Mouse (Mus musculus): ENCODE results near the gene Dnajc13. TPM values are rescaled to one million over a fixed set of nuclear protein-coding genes. Genes with fewer than 3 reads are reported as not detected.
A peak's percentile ranks its signal among the peaks of the same experiment; 100 is the strongest.

Dnajc13 gene
- polyA plus RNA-seq, 1 experiment: 19.4 TPM

- Histone ChIP-seq H3K4me3 (replicated peaks; ENCODE audit: extremely low read depth, low read depth, low read length) (no peak overlapping the region), H3K4me1 (ENCODE audit: control insufficient read depth, insufficient read depth, low read length) (no peaks in the 10 kb centered on the region)
- TF ChIP-seq CTCF (IDR thresholded peaks at IDR 0.05; ENCODE audit: insufficient read depth, low read length) (no peak), POLR2A (IDR thresholded peaks at IDR 0.05; ENCODE audit: borderline replicate concordance, extremely low read depth, low read depth, low read length) (no peak)
- 61% methylated on average over 8 of the region's 8 CpGs for WGBS
- DNase-seq: no peak
Observed at GRCm38 (mm10) chr9:104280725-104281495, 18.2 kb upstream of the Dnajc13 start.

- Histone ChIP-seq H3K4me3 (replicated peaks; ENCODE audit: extremely low read depth, low read depth, low read length) (no peak overlapping the region), H3K4me1 (ENCODE audit: control insufficient read depth, insufficient read depth, low read length) (no peaks in the 10 kb centered on the region)
- WGBS: 20% methylated on average over 18 of the region's 18 CpGs
- TF ChIP-seq CTCF (IDR thresholded peaks at IDR 0.05; ENCODE audit: insufficient read depth, low read length) (peak; percentile 35), POLR2A (IDR thresholded peaks at IDR 0.05; ENCODE audit: borderline replicate concordance, extremely low read depth, low read depth, low read length) (no peak)
- peak; percentile 14 for DNase-seq
Observed at GRCm38 (mm10) chr9:104277528-104278162, 14.9 kb upstream of the Dnajc13 start.

GRCm38 (mm10) chr9:104275084-104275785 lies 12.5 kb upstream of the Dnajc13 start:
- DNase-seq: no peak
- 64% methylated on average over 17 of the region's 17 CpGs for WGBS

GRCm38 (mm10) chr9:104272057-104272456 lies 9.3 kb upstream of the Dnajc13 start:
- no peak overlapping the region for H3K4me3 ChIP-seq (replicated peaks; ENCODE audit: extremely low read depth, low read depth, low read length)
- TF ChIP-seq POLR2A (IDR thresholded peaks at IDR 0.05; ENCODE audit: borderline replicate concordance, extremely low read depth, low read depth, low read length) (no peak), CTCF (IDR thresholded peaks at IDR 0.05; ENCODE audit: insufficient read depth, low read length) (no peak)
- H3K4me1 ChIP-seq (ENCODE audit: control insufficient read depth, insufficient read depth, low read length): no peaks in the 10 kb centered on the region
- no peak for DNase-seq
- 64% methylated on average over 4 of the region's 4 CpGs for WGBS

More at GRCm38 (mm10) chr9:104275084-104275785, 12.5 kb upstream of the Dnajc13 start:
- Histone ChIP-seq H3K4me1 (ENCODE audit: control insufficient read depth, insufficient read depth, low read length) (no peaks in the 10 kb centered on the region), H3K4me3 (replicated peaks; ENCODE audit: extremely low read depth, low read depth, low read length) (no peak overlapping the region)
- no peak for TF ChIP-seq POLR2A (IDR thresholded peaks at IDR 0.05; ENCODE audit: borderline replicate concordance, extremely low read depth, low read depth, low read length)

GRCm38 (mm10) chr9:104271642-104272041 lies 8.9 kb upstream of the Dnajc13 start:
- no peak for DNase-seq
- Histone ChIP-seq H3K4me3 (replicated peaks; ENCODE audit: extremely low read depth, low read depth, low read length) (no peak overlapping the region), H3K4me1 (ENCODE audit: control insufficient read depth, insufficient read depth, low read length) (no peaks in the 10 kb centered on the region)
- 68% methylated on average over 4 of the region's 4 CpGs for WGBS
- no peak for TF ChIP-seq POLR2A (IDR thresholded peaks at IDR 0.05; ENCODE audit: borderline replicate concordance, extremely low read depth, low read depth, low read length)
- no peak for TF ChIP-seq CTCF (IDR thresholded peaks at IDR 0.05; ENCODE audit: insufficient read depth, low read length)

GRCm38 (mm10) chr9:104269944-104270343 lies 7.2 kb upstream of the Dnajc13 start:
- 66% methylated on average over 3 of the region's 3 CpGs for WGBS
- DNase-seq: no peak
- Histone ChIP-seq H3K4me1 (ENCODE audit: control insufficient read depth, insufficient read depth, low read length) (no peaks in the 10 kb centered on the region), H3K4me3 (replicated peaks; ENCODE audit: extremely low read depth, low read depth, low read length) (no peak overlapping the region)
- TF ChIP-seq POLR2A (IDR thresholded peaks at IDR 0.05; ENCODE audit: borderline replicate concordance, extremely low read depth, low read depth, low read length) (no peak), CTCF (IDR thresholded peaks at IDR 0.05; ENCODE audit: insufficient read depth, low read length) (no peak)

- TF ChIP-seq POLR2A (IDR thresholded peaks at IDR 0.05; ENCODE audit: borderline replicate concordance, extremely low read depth, low read depth, low read length) (no peak), CTCF (IDR thresholded peaks at IDR 0.05; ENCODE audit: insufficient read depth, low read length) (no peak)
- H3K4me3 ChIP-seq (replicated peaks; ENCODE audit: extremely low read depth, low read depth, low read length): no peak overlapping the region
- H3K4me1 ChIP-seq (ENCODE audit: control insufficient read depth, insufficient read depth, low read length): no peaks in the 10 kb centered on the region
- WGBS: 33% methylated on average over 10 of the region's 10 CpGs
- DNase-seq: no peak
Observed at GRCm38 (mm10) chr9:104269349-104269871, 6.7 kb upstream of the Dnajc13 start.

- no peak for TF ChIP-seq POLR2A (IDR thresholded peaks at IDR 0.05; ENCODE audit: borderline replicate concordance, extremely low read depth, low read depth, low read length)
- 79% methylated on average over 2 of the region's 2 CpGs for WGBS
- H3K4me3 ChIP-seq (replicated peaks; ENCODE audit: extremely low read depth, low read depth, low read length): no peak overlapping the region
- no peak for DNase-seq
- H3K4me1 ChIP-seq (ENCODE audit: control insufficient read depth, insufficient read depth, low read length): peaks cover 2% of the 10 kb centered on the region; the same call in 1 of the 2 replicates
Observed at GRCm38 (mm10) chr9:104264567-104264966, 1.8 kb upstream of the Dnajc13 start.

GRCm38 (mm10) chr9:104262016-104262762 lies 541 bp downstream of the Dnajc13 start:
- under 1% methylated on average over 46 of the region's 46 CpGs for WGBS

More at GRCm38 (mm10) chr9:104262016-104262762, 541 bp downstream of the Dnajc13 start:
- no peak for TF ChIP-seq POLR2A (IDR thresholded peaks at IDR 0.05; ENCODE audit: borderline replicate concordance, extremely low read depth, low read depth, low read length)
- TF ChIP-seq CTCF (IDR thresholded peaks at IDR 0.05; ENCODE audit: insufficient read depth, low read length): no peak
- no peak for DNase-seq
- H3K4me1 ChIP-seq (ENCODE audit: control insufficient read depth, insufficient read depth, low read length): peaks cover 2% of the 10 kb centered on the region; the same call in 1 of the 2 replicates
- peak overlapping the region; percentile 64 for H3K4me3 ChIP-seq (replicated peaks; ENCODE audit: extremely low read depth, low read depth, low read length)
